Mouse (Mus musculus) olfactory bulb, adult 2 months (tissue): ENCODE measurements around the gene Med31.

Experiments
- CTCF ChIP-seq: fragments of 200-500 bp; IDR thresholded peaks from 2 replicates; pipeline ENCODE4 v1.5.1; 2012; ENCODE audit warnings: low read depth, mild to moderate bottlenecking, low read length, moderate library complexity; ENCODE audit not compliant: insufficient read depth
- POLR2A ChIP-seq: fragments of 200-500 bp; IDR thresholded peaks from 2 replicates; pipeline ENCODE4 v1.6.1; 2012; ENCODE audit warnings: mild to moderate bottlenecking, low read depth, low read length, moderate library complexity; ENCODE audit not compliant: insufficient read depth

GRCm38 (mm10) chr11:72181136-72181535, 34.3 kb downstream of the Med31 start:
- TF ChIP-seq POLR2A (no peak), CTCF (no peak)
